Mouse (Mus musculus) layer of hippocampus, adult 11-12 months (tissue): ENCODE data around the gene Lrrn4cl.
"Not testable (repeated sequence)": the region's sequence is repeated elsewhere in the genome, so short reads cannot be mapped to it uniquely, and the experiment has no call there.

Experiments used
- DNase-seq: peaks from one replicate; pipeline ENCODE4 v3.0.0; 2022; ENCODE audit warnings: low spot score

Lrrn4cl gene

GRCm38 (mm10) chr19:8838041-8838730, 12.4 kb upstream of the Lrrn4cl start:
- no peak for DNase-seq

- peak; percentile 78 for DNase-seq
Measured at GRCm38 (mm10) chr19:8839103-8839907, 11.3 kb upstream of the Lrrn4cl start, which contains the start of gene Gng3. TSS of gene Gng3 (minus strand) at chr19:8839194.

GRCm38 (mm10) chr19:8839908-8840791, 10.4 kb upstream of the Lrrn4cl start:
- peak; percentile 78 for DNase-seq

- DNase-seq, result no peak
Measured at GRCm38 (mm10) chr19:8841012-8841411, 9.6 kb upstream of the Lrrn4cl start.

GRCm38 (mm10) chr19:8842961-8843360, 7.6 kb upstream of the Lrrn4cl start:
- DNase-seq, result no peak

- DNase-seq, result peak; percentile 86
Measured at GRCm38 (mm10) chr19:8844371-8845129, 6.0 kb upstream of the Lrrn4cl start.

GRCm38 (mm10) chr19:8848356-8848755, 2.2 kb upstream of the Lrrn4cl start:
- no peak for DNase-seq

- DNase-seq, result no peak
Measured at GRCm38 (mm10) chr19:8851639-8852038, 1.1 kb downstream of the Lrrn4cl start.

- DNase-seq, result no peak
Measured at GRCm38 (mm10) chr19:8852236-8852928, 1.8 kb downstream of the Lrrn4cl start.

- no peak for DNase-seq
Measured at GRCm38 (mm10) chr19:8853117-8853516, 2.5 kb downstream of the Lrrn4cl start.

- peak; percentile 63 for DNase-seq
Measured at GRCm38 (mm10) chr19:8857689-8858088, 7.1 kb downstream of the Lrrn4cl start.

GRCm38 (mm10) chr19:8859018-8859417, 8.4 kb downstream of the Lrrn4cl start:
- no peak for DNase-seq

GRCm38 (mm10) chr19:8864265-8864664, 13.7 kb downstream of the Lrrn4cl start:
- no peak for DNase-seq

GRCm38 (mm10) chr19:8870381-8870780, 19.8 kb downstream of the Lrrn4cl start:
- not testable (repeated sequence) for DNase-seq

GRCm38 (mm10) chr19:8870838-8871237, 20.3 kb downstream of the Lrrn4cl start:
- DNase-seq, result no peak

GRCm38 (mm10) chr19:8871267-8872186, 21.0 kb downstream of the Lrrn4cl start, which contains the start of gene Ubxn1:
TSS of gene Ubxn1 (plus strand) at chr19:8871496.
- DNase-seq, result peak; percentile 97

- DNase-seq, result no peak
Measured at GRCm38 (mm10) chr19:8872266-8872840, 21.8 kb downstream of the Lrrn4cl start.

- DNase-seq, result no peak
Measured at GRCm38 (mm10) chr19:8875031-8875430, 24.5 kb downstream of the Lrrn4cl start.

- peak; percentile 89 for DNase-seq
Measured at GRCm38 (mm10) chr19:8880311-8881033, 29.9 kb downstream of the Lrrn4cl start, which contains the start of gene Uqcc3. TSS of gene Uqcc3 (minus strand) at chr19:8880923.
